Mouse (Mus musculus) frontal cortex, postnatal 25 days (tissue): Measurements from ENCODE around the gene Xpc.
"Not testable (repeated sequence)": the region's sequence is repeated elsewhere in the genome, so short reads cannot be mapped to it uniquely, and the experiment has no call there.

Experiments
- DNase-seq, 2 experiments: peaks; one replicate each; pipeline ENCODE4 v3.0.0; 2022; ENCODE audit warnings: low spot score in 2 of 2

The Xpc gene

DNA sequence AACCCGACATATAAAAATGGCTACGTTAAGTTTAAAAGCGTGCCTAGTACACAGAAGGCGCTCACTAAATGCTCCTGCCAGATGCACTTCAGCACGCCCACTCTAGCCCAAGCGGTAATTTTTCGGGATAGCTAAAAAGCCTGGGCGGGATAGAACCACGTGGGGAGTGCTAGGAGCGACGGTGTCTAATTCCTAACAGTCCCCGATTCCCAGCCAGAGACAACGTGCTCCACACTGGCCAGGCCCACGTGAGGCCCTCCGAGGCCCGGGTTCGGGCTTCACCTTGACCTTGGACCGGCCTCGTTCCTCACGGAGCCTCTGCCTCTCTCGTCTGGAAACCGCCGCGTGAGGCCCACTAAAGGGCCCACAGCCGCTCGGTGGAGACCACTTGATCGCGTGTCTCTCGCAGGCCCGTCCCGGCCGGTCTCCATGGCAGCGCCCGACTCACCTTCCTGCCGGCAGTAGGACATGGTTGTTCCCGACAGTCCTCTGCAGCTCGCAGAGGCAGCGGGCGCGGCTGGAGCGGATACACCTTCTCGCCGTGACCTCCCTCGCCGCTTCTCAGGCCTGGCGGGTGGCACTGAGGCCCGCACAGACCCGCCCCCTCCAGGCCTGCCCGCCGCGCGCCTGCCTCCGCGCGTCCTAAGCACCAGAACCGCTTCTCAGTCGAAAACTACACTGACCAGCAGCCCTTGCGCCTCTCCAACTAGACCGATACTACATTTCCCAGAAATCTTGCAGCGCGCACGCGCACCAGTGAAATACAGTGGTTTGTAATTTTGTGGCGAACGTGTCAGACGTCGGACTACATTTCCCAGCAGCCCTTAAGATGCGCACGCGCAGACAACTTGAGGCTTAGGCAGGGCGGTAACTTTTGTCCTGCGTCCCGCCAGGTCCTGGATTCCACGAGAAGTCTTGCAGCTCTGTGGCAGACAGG, 42.6 kb downstream of the Xpc start, which contains the start of the genes Chchd4 and Tmem43:
TSS of gene Chchd4 (minus strand) at position 679 of the 937 bp plus-strand sequence.
TSS of gene Tmem43 (plus strand) at position 836 of the 937 bp plus-strand sequence.
- DNase-seq = peak; percentile 98

DNA sequence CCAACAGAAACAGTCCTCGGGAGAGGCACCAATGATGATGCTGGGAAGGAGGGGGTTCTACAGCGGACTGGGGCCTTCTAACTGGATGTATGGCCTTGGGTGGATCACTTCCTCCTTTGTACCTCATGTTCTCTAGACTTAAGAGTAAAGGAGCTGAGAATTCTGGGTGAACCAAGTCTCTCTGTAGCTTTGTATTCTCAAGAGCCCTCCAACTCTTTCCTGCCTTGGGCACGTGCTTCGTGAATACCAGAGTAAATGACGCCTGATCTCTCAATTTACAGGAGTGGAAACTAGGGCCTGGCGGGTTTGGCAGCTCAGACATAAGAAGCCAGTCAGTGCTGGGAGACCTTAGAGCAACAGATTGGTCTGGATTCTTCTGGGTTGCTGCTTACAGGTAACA, 43.4 kb downstream of the Xpc start:
- DNase-seq = no peak

DNA sequence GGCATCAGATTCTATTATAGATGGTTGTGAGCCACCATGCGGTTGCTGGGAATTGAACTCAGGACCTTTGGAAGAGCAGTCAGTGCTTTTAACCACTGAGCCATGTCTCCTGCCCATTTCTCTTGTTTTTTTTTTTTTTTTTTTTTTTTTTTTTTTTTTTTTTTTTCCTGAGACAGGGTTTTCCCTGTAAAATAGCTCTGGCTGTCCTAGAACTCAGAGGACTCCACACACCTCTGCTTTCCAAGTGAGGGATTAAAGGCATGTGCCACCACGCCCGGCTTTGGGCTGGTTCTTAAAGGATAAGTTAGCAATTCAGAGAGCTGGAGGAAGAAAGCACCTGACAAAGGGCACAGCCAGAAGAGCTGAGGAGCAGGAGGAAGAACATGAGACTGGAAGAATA, 44.3 kb downstream of the Xpc start:
- DNase-seq = not testable (repeated sequence)

DNA sequence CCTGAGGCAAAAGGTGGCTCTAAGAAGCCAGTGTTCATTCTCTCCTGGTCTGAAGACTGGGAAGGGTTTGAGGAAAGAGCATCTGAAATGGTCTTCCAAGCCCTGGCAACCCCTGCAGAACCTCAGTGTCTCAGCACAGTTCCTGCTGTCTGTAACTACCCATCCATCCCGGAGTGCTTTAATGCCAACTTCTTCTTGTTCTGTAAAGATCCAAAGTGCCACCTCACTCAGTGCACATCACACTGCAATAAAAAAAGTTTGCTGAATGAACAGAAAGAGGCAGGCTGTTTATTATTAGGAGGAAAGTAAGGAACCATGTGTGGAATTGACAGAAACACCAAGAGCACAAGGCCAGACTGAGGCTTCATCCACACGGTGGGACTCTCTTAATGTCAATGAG, 45.0 kb downstream of the Xpc start:
- no peak for DNase-seq

DNA sequence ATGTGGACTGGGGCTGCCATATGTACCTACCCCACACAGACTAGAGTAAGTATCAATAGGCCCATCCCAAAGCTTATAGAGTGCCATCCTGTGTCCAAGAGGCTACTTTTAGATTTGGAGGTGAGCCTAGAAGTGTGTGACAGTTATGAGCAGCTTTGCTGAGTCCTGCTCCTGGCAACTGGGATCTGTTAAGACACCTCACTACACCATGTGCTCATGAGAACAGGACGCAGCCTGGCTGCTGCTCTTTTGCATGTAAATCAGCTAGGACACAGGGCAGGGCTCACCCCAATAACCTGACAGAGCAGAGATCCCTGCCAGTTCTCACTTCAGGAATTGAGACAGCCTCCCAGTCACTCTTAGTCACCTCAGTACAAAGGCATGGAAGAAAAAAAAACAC, 48.6 kb downstream of the Xpc start:
- no peak for DNase-seq

DNA sequence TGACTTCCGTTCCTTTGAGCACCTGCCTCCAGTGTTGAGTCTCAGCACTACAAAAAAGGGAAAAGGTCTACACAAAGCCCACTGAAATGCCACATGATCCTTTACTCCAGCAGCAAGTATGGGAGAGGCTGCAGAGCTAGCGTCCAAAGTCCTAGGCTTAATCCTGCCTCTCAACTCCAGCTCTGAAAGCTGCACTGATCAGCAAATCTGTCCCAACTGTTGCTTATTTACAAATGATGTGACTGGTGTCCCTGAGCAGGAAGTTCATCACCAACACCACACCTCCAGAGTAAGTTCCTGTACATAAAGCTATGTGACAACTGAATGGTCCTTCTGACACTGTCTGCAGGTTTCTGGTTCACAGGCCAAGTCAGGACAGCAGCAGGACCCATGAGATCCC, 49.9 kb downstream of the Xpc start:
- no peak for DNase-seq

DNA sequence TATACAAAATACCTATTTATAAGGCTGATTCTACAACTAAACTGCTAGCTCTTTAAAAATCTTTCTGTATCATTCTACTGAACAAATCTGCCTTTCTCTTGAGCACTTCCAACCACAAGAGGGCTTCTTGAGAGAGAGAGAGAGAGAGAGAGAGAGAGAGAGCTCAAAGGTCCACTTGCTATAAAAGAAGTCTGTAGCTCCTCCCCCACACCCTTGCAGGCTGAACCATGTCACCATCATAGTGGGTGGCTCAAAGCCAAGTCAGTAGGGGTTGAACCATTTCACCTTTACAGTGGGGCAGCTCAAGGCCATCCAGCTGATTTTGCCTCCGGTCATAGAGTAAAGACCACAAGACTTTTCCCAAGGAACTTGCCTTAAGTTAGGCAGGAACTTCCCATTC, 56.2 kb downstream of the Xpc start:
- no peak for DNase-seq

DNA sequence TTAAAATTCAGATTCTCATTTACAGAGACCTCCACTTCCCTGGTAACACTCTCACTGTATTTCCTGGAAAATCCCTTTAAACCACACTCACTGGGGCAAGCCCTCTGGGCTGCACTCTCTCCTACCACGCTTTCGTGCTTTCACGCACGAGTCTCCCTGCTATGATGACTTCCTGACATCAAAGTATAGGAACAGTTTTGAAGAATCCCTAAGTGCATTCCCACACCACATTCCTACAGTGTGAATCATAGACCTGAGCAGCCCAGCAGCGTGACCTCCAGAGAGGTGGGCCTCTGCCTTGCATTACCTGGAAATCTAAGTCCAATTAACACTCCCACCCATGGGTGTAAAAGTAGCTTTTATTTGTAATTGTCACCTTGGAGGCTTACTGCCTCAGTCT, 61.1 kb downstream of the Xpc start:
- no peak for DNase-seq

DNA sequence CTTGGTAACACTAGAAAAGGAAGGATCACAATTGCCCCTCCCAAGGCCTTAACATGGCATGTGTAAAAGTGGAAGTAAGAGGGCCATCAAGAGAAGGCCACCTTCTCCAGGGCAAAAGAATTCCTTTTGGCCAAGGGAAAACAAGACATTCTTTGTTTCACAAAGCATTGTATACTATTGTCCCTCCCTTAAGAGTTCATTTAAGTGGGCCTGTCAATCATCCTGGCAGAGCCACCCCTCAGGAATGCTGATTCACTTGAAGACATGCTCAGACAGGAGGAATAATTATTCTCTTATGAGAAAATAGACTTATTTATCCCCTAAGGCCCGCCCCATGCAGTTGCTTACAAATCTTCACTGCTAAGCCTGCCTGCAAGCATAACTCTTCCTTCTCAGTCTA, 63.6 kb downstream of the Xpc start:
- no peak for DNase-seq

DNA sequence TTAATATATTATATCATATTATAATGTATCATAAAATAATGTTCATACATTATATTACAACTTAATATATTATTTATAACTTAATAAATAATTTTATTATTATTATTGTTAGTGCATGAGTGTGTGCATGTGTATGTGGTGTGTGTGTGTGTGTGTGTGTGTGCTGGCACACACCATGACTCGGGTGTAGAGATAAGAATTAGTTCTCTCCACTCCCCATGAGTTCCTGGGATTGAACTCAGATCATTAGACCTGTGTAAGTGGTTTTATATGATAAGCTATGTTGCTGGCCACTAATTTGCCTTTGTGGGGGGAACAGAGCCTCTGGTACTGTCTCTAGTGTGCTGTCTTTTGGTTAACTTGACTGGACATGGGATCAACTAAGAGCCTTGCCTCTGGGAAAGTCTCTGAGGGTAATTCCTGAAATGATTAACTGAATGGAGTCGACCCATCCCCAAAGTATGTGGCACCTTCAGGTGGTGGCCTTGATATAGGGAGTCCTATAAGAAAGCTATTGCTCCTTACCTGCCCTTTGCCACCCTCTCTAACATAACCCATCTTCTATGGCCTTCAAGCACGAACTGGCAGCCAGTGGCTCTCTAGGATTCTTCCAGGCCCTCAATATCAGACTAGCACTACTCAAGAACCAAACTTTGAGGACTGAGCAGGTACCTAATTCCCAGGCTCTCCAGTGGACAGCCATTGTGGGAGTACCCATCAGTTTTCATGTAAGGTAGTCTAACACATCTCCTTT, 66.0 kb downstream of the Xpc start:
- DNase-seq = no peak

DNA sequence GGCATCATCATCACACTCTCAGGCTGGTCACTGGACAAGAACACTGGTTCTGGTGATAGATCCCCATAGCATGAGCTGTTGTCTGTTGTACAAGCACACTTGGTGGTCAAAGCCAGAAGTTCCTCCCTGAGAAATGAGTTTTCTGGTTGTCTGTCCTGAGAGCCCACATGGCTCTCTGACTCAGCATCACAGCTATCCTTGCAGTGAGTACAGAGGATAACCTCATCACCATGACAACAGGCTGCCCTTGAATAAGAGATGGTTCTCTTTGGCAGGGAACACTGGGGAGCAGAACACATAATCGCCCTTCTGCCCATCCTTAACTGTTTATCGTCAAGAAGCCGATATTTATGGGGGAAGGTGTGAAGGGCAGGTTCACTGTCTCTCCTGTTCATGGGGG, 70.4 kb downstream of the Xpc start:
- DNase-seq = no peak

DNA sequence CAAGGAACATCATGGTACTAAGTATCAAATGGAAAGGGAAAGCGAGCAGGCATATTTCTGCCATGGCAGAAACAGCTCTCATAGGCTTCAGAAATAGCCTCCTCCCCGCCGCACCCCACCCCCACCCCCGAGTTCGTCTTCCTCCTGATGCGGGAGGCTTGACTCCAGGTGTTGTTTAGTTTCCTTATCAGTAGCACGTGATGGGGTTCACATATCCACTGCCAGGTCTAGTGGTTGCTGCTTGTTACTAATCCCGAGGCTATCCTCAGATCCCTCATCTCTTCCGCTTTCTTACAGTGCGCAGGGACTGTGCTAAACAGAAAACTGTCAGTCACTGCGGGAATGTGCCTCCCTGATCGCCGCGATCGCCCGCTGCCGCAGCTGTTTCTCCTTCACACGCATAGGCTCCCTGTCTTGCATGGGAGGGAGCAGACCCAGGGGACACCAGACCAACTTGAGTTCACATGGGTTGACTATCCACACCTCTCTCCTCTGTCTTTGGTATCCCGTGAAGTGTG, 74.5 kb downstream of the Xpc start:
- DNase-seq = no peak

DNA sequence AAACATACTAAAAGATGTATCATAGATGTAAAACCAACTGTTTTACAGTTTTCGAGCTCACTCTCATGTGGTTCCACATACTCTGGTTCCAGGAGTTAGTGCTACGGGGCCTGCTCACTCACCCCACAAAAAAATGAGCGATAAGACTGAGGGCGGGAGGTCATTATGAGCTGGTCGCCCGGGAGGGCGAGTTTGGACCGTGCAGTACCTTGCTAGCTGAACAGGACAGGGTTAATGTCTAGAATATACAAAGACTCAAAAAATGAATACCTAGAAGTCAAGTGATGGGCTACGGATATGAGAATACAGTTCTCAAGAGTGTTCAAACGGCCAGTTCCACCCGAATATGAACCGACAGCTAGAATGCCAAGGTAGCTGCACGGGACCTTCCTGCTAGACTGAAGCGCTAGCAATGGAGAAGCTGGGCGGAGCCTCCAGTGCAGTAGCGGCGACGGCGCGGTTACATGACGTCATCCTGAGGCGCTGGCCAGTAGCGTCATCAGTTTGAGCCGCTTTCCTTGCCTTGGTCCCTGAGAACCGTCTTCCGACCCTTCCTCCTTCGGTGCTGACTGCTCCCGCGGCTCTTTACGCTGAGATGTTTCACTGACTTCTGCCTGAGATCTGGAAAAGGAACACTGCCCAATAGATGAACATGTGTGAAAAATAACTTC, 75.1 kb downstream of the Xpc start:
- DNase-seq = peak; percentile 98
